Mouse (Mus musculus): ENCODE data around the gene Olfr49.

The Olfr49 gene

DNA sequence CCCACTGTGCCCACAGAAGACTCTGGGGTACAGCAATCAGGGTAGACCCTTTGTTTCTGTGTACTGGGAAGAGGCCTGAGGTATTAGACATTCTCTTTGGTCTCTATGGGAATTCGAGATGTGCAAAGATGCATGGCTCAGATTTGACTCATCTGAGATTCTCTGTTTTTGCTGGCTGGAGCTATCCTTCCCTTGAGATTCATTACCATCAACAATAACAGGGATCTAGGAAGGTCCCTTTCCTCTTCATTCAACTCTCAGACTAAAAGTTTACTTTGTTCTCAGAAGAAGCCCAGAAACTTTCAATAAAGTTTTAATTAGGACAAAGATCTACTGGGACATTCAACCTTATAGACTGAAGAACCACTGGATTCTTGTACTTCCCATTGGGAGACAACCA is at the start of gene Olfr49:
Gene Olfr49, minus strand, starts transcription at position 101 of the 400 bp plus-strand sequence.
- DNase-seq (ENCODE audit: low spot score in 2 of 2), result no peak

- DNase-seq (ENCODE audit: low spot score in 2 of 2), result no peak
Observed at GRCm38 (mm10) chr14:54333452-54334189, 48.9 kb upstream of the Olfr49 start.

- DNase-seq (ENCODE audit: low spot score in 2 of 2), result no peak
Observed at GRCm38 (mm10) chr14:54332176-54333074, 47.7 kb upstream of the Olfr49 start.

GRCm38 (mm10) chr14:54331178-54331577 is 46.4 kb upstream of the Olfr49 start:
- no peak for DNase-seq (ENCODE audit: low spot score in 2 of 2)

DNA sequence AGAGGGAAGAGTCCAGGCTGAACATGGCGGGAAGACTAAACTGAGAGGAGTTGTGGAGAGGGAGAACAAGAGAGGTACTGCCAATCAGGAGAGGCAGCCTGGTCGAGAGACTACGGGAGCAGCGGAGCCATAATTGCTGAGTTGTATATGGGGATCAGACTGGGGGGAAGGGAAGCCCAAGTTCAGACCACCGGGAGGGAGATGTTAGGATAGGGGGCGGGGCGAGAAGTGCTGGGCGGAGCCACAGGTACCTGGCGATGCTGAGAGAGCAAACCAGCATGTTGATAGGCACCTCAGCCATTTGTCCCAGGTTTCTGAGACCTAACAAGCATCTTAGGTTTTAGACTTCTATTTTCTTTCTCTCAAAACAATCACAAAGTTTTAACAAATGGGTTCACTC is 44.5 kb upstream of the Olfr49 start:
- DNase-seq (ENCODE audit: low spot score in 2 of 2), result no peak

DNA sequence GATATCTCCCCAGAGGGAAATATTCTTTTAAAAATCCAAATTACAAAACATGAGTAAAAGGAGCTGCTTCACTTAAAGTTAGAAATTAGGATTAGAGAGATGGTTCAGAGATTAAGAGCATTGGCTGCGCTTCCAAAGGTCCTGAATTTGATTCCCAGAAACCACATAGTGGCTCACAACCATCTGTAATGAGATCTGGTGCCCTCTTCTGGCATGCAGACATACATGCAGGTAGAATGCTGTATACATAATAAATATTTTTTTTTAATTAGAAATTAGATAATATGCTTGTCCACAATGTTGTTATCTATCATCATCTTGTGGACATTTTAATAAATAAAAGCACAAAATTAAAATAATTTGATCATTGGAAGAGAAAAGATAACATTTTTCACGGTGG is 43.8 kb upstream of the Olfr49 start:
- DNase-seq (ENCODE audit: low spot score in 2 of 2), result no peak

DNA sequence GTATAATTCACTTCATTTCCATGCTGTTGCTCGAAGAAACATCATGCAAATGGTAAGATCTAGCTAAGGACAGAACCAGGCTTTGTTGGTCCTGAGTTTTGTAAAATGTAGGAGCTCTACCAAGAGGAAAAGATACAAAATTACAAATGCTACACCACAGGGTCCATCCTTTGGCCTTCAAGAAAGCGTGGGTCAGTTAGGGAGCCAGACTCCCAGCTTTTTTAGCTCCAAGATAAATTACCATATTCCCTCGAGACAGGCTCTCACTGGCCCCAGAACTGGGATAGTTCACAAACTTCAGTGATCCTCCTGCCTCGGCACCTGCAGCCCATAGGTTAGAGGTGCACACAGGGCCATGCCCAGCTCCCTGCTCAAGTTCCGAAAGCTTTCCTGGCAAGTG is 39.7 kb upstream of the Olfr49 start:
- DNase-seq (ENCODE audit: low spot score in 2 of 2), result no peak

DNA sequence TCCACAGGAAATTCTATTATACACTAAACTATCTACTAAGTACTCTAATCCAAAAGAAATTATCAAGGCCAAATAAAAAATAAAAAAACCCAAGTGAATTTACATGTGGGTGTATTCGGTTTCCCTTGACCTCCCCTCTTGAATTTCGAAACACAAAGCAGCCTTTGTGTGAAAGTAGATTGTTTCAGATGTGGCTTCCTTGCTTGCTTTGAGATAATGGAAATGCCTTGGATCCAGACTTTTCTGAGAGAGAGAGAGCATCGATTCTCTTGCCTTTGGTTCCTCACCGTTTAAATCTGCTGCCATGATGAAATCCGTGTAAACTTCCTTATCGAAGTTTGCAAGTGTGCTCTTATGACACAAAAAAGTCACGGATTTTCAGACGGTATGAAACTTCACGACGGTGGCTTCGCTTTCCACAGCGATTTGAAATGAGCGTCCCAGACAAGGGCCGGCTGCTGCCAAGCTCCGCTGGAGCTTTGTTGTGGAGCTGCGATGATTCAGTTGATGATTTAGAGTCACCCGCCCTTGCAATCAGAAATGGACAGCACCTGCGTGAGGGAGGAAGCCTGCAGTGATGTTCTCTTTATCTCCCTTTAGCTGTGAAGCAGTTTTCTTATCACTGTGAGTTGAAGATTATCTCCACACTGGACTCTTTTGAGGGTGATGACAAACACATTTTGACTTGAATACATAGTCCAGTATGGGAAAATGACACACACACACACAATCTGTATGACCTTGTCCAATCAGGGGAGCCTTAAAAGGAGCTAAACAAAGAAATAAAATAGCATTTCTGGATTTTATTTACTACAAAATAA is 37.0 kb upstream of the Olfr49 start:
- no peak for DNase-seq (ENCODE audit: low spot score in 2 of 2)

- no peak for DNase-seq (ENCODE audit: low spot score in 2 of 2)
Observed at GRCm38 (mm10) chr14:54311763-54312162, 27.0 kb upstream of the Olfr49 start.

- DNase-seq (ENCODE audit: low spot score in 2 of 2), result no peak
Observed at GRCm38 (mm10) chr14:54300676-54301075, 15.9 kb upstream of the Olfr49 start.

DNA sequence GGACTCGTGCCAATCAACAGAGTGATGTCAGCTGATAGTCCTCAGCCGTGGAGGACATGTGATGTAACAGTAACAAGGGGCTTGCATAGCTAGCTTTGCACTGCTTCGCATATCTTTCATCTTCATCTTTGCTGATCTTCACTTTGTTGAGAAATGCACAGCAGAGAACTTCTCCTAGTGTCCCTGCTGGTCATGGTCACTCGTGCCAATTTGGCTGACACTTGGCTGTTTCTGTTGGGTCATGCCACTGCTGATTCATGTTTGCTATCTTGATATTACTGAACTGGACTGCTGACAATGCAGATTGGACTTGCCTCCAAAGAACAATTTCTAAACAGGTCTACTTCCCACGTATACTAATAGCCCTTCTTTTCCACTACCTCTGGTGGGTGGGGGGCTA is 15.4 kb upstream of the Olfr49 start:
- DNase-seq (ENCODE audit: low spot score in 2 of 2), result no peak

- no peak for DNase-seq (ENCODE audit: low spot score in 2 of 2)
Observed at GRCm38 (mm10) chr14:54276446-54276845, 8.3 kb downstream of the Olfr49 start.

DNA sequence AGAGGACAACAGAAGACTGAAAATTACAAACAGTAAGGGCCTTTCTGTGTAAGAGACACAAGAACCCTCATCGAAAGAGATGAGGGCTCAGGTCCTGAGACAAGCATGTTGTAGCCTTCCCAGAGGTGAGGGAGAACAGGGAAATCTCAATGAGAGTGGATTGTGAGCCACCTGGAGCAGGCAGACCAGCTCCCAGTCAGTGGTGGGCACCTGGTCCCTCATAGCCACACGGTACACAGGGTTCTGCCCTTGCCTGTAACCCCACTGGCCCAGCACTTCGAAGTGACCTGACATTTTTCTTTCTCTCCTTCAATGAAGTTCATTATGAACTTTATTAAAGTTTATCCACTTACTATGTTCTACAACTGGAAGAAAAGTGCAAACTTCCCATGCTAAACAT is 12.0 kb downstream of the Olfr49 start:
- DNase-seq (ENCODE audit: low spot score in 2 of 2), result no peak

DNA sequence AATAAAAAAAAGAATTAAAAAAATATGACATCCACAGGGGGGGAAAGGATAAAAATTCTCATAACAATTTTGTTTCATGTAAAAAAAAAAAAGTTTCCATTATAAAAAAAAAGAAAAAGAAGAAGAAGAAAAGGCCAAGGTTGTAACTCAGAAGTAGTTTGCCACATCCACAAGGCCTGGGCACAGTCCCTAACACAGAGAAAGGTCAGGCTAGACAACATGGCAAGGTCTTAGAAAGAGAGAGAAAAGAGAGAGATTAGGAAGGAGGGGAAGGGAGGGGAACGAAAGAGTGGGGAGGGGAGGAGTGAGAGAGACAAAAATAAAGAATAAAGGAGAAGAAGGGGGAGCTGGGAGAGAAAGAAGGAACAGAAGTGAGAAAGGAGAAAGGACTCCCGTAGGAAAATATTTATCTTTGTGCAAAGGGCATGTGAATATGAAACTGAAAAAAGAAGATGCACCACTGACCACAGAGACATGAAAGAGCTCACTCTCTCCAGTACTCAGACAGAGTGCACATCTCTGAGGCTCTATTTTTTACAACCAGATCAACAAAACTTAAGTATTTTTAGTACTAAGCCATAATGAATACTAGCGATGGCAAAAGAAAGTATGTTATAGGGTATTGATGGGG is 12.6 kb downstream of the Olfr49 start:
- no peak for DNase-seq (ENCODE audit: low spot score in 2 of 2)

GRCm38 (mm10) chr14:54270413-54270812 is 14.3 kb downstream of the Olfr49 start:
- DNase-seq (ENCODE audit: low spot score in 2 of 2), result no peak

DNA sequence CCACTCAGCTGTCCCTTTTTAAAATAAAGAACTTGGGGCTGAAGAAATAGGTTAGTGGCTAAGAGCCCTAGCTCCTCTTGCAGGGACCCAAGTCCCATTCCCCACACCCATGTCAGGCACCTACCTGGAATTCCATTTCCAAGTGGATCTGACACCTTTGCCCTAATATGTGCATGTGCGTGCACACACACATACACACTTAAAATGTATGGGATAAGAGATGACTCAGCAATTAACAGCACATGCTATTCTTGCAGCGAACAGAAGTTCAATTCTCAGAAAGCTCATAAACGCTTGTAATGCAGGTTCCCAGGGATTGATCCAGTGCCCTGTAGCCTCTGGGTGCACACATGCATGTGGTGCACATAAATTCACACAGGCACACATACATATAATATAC is 15.2 kb downstream of the Olfr49 start:
- DNase-seq (ENCODE audit: low spot score in 2 of 2), result no peak

GRCm38 (mm10) chr14:54267966-54268365 is 16.8 kb downstream of the Olfr49 start:
- DNase-seq (ENCODE audit: low spot score in 2 of 2), result no peak

DNA sequence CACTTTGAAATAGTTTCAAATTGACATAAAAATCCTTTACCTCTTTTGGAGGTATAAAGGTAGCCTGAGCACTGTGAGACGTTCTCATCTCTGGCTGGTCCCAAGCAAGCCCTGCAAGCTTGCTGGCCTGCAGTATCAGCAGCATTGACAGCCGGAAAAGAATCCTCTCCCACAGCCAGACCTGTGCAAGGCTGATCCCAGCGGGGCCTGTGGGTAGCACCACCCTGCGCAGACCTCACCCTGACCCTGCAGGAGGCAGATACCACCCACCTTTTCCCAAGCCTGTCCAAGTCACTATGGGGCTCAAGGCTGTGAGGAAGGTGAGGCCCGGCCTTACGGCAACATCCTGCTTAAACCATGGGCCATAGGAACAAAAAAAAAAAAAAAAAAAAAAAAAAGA is 18.8 kb downstream of the Olfr49 start:
- no peak for DNase-seq (ENCODE audit: low spot score in 2 of 2)

GRCm38 (mm10) chr14:54265093-54265492 is 19.6 kb downstream of the Olfr49 start:
- no peak for DNase-seq (ENCODE audit: low spot score in 2 of 2)

DNA sequence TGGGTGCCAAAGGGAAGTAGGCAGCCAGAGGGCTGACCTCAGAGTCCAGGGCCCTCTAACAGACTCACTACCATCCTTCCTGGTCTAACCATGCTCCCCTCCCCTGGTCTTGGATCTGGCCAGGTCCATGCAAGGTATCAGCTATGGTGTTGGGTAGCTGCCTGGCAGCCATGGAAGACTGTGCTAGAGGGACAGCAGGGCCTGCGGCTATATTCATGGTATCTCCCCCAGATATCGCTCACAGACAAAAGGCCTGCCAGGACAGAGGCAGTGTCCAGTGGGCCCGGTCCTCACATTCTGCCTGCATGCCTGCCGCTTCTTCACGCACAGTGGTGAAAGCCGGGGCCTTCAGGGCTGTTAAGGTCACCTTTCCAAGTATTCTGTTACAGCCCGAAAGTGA is 20.5 kb downstream of the Olfr49 start:
- no peak for DNase-seq (ENCODE audit: low spot score in 2 of 2)

GRCm38 (mm10) chr14:54263099-54263498 is 21.6 kb downstream of the Olfr49 start:
- DNase-seq (ENCODE audit: low spot score in 2 of 2), result no peak

DNA sequence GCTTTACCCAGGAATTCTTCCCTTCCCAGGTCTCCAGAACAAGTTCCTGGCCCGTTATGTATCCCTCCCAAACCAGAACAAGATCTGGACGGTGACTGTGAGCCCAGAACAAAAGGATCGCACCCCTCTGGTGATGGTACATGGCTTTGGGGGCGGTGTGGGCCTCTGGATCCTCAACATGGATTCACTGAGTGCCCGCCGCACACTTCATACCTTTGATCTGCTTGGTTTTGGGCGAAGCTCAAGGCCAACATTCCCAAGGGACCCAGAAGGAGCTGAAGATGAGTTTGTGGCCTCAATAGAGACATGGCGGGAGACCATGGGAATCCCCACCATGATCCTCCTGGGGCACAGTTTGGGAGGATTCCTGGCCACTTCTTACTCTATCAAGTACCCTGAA is 22.1 kb downstream of the Olfr49 start:
- no peak for DNase-seq (ENCODE audit: low spot score in 2 of 2)

Measured in right cerebral cortex, postnatal 36 days (tissue).